Mouse (Mus musculus) retina, embryonic 14.5 days (tissue): Measurements from ENCODE around the gene Spata21.

Experiments
- DNase-seq: peaks from one replicate; pipeline ENCODE4 v3.0.0-alpha.2; 2015; ENCODE audit warnings: low spot score

Gene Spata21

DNA sequence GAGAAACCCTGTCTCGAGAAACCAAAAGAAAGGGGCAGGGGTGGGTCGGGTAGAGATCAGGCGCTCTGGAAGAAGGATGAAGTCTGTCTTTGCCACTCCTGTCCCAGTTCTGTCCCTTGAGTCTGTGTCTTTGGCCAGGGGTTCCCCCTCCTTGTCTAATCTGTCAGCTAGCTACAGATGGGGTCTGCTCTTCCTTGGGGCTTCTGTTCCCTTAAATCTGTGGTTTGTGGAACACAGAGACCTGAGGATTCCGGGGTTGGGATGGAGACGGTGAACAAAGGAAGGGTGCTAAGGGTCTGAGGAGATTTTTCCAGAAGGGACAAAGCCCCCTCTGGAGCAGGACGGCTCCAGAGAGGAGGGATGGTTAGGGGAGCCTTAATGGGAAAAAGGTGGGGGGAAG lies at the start of gene Spata21:
Spata21 (plus strand) TSS at position 301 of the 400 bp plus-strand sequence.
- DNase-seq: no peak

- no peak for DNase-seq
These were observed 47.0 kb upstream of the Spata21 start for GRCm38 (mm10) chr4:141041117-141041516.

GRCm38 (mm10) chr4:141044816-141045215 lies 43.3 kb upstream of the Spata21 start:
- peak; percentile 88 for DNase-seq

DNA sequence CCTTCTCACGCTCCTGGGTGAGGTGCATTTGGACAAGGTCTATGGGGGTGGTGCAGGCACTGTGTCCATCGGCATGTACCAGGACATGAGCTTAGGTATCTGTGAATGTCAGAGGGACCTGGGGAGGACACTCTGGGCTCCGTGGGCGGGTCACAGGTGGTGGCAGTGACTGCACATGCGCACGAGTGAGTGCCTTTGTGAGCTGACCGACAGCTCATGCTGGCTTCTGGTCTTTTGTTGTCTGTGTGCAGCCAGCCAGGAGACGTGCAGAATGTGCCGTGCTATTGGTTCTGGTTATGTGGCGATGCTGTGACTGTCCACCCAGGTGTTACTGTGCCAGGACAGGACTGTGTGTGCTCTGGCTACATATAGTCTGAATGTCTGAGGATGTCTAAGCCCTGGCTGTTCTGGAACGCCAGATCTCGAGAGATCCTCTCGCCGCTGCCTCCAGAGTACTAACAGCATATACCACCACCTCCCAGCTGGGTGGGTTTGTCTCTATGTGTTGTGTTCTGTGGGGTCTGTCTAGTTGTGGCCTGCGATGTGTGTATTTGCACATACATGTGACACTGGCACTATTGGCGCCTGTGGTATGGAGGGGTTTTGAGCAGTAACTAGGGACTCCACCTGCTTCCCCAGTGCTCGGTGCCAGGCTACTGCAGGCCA lies 39.2 kb upstream of the Spata21 start:
- peak; percentile 63 for DNase-seq

DNA sequence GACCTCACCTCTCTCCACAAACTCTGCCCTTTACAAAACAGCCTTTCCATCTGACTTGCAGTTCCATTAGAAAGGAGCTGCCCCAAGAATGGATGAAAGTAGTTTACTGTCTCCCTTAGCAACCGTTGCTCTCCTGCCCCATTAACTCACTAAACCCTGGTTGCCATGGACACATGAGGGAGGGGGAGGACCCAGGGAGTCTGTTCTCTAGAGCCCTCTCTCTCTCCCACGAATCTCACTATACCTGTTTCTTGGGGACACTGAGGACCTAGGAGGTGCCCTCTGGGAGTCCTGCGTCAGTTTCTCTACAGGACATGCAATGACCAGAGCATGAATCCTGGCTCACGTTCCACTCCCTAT lies 38.7 kb upstream of the Spata21 start:
- DNase-seq: peak; percentile 76

DNA sequence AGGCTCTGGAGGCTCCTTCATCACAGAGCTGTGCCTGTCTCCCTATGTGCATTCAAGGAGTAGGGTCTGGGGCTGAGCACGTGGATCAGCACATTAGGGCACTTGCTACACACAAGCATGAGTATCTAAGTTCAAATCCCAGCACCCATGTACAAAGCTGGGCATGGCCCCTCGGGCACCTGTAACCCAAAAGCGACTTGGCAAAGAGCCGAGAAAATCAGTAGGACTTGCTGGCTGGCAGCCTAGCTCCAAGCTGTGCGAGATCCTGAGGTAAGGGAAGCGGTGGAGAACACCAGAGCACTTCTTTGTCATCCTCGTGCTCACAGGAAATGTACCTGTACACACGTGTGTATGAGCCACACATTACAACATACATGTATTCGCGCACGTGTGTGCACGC lies 35.7 kb upstream of the Spata21 start:
- DNase-seq: no peak

DNA sequence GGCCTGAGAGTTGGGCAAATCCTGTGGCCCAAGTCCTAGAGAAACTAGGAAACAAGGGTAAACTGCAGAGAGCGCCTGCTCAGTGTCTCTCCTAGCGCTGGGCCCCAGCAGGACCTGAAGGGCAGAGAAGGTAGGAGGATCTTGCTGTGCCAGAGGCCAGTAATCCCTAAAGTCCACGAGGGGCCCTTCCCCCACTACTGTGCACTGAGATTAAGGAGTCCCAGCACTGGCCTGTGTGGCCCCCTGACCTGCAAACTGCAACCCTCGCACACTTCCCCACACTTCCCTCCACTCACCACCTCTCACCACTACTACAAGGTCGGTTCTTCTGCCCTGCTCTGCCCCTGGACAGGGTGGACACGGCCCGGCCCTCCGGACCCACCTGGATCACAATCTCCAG lies 35.0 kb upstream of the Spata21 start:
- no peak for DNase-seq

DNA sequence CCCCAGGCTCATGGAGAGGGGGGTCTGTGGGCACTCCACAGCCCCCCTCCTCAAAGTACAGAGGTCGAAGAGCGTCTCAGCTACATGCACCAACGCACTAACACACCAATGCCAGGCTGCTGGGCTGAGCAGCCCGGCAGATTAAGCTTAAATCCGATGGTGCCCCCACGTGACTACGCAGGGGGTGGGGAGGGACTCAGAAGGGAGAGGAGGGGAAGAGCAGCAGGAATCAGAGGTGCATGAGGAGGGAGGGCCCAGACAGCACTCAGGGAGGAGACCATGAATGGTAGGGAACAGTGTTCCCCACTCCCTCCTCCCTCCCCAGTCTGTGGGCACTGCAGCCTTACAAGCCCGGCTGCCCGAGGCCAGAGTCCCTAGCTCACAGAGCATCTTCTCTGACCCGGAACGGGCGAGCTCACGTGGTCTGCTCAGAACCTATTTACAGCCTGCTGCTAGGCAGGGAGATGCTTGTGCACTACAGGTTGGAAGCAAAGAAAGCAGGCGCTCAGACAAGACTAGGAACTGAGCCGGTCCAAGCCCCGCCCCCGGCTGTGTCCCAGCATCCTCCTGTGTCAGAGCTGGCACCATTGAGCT lies 34.5 kb upstream of the Spata21 start:
- peak; percentile 70 for DNase-seq

GRCm38 (mm10) chr4:141056970-141057369 lies 31.2 kb upstream of the Spata21 start:
- DNase-seq: no peak

DNA sequence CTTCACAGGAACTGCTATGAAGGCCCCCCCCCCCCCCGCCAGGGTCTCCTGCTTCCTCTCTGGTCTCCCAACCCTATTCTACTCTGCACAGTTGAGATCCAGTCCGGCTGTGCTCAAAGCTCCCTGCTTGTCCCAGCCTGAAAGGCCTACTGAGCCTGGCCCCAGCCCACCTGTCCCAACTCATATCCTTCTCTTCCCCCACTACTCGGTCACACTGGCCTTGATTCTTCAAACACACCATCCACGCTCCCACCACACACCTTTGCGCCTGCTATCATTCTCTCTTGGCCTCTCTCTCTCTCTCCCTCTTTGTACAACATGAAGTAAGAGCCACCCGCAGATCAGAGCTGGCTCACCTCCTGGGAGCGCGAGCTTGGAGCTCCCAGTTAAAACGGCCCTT lies 29.3 kb upstream of the Spata21 start:
- no peak for DNase-seq

GRCm38 (mm10) chr4:141059616-141060425 lies 28.3 kb upstream of the Spata21 start:
- peak; percentile 16 for DNase-seq

DNA sequence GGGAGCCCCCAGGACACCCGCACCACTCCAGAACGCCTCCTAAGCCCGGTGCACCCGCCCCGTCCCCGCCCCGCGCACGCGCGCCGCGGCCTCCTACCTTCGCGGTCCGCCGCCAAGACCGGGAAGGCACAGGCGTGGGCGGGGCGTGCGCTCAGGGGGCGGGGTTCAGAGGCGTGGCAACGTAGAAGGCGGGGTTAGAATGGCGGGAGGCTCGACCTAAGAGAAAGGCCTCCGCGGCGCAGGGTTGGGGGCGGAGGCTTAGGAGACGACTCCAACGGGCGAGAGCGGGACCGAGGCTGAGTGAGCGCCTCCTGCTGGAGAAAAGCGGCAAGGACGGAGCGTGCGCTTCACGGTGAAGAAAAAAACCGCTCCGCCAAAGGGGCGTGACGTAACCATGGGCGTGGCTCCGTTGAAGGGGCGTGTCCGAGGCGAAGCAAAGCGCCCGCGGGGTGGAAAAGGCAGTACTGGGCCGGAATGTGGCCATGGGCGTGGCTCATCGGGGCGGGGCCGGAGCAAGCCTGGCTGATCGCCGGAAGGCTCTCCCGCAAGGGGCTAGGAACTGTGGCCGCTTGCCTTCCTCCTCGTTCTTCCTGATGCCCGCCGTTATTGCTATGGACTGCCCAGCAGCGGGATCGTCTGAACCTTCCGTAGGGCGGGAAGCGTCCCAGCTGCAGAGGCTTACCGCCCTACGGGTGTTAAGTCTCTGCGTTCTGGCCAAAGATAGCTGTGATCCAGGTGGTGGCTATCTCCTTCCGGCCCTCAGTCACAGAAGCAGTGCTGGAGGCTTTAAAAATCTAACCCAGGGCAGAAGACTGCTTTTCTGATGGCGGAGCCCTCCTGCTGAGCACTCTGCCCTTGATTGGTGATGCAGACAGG lies 27.5 kb upstream of the Spata21 start, which contains the start of gene Crocc:
Crocc (minus strand) TSS at position 125 of the 876 bp plus-strand sequence.
- peak; percentile 100 for DNase-seq

DNA sequence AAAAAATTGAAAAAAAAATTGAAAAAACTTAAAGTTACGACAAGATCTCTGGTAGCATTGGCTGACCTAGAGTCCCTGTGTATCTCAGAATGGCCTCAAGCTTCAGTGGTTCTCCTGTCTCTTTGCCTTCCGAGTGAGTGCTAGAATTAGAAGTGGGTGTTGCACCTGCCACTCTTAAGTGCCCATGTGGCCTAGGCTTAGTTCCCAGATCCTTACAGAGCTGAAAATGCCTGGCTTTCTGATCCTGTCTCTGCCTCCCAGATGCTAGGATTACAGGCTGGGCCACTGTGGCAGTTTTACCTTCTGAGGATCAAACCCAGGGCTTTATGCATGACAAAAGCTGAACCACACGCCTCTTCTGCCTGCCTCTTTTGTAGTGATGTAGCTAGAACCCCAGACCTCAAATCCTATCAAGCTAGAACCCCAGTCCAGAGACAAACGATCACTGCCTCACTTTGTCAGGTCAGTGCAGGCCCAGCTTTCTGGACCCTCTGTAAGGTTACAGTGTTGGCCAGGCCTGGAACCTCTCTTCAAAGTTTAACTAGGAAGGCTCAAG lies 24.0 kb upstream of the Spata21 start:
- DNase-seq: no peak

GRCm38 (mm10) chr4:141065123-141065522 lies 23.0 kb upstream of the Spata21 start:
- DNase-seq: peak; percentile 95

- no peak for DNase-seq
These were observed 21.2 kb upstream of the Spata21 start for GRCm38 (mm10) chr4:141066709-141067515.

DNA sequence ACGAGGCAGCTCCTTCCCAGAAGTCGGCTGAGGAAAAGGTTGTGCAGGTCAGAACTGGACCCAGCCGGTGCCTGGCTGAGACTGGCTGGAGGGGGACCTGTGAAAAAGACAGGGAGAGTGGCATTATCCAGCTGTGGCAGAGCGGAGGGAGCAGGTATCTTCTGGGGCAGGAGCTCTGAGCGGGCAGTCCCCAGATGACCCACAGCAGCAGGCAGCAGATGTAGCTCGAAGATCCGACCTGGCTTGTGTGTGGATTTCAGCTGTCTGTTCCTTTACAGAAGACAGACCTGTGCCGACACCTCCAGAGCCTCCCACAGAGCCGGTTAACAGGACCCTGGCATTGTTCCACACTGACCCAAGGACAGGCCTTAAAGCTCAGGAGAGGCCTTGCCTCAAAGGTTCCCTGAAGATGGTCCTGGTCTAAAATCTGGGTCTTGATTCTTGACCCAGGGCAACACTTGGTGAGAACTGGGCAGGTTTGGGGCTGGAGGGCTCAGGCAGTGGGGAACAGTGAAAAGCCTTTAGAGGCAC lies 20.6 kb upstream of the Spata21 start:
- no peak for DNase-seq

DNA sequence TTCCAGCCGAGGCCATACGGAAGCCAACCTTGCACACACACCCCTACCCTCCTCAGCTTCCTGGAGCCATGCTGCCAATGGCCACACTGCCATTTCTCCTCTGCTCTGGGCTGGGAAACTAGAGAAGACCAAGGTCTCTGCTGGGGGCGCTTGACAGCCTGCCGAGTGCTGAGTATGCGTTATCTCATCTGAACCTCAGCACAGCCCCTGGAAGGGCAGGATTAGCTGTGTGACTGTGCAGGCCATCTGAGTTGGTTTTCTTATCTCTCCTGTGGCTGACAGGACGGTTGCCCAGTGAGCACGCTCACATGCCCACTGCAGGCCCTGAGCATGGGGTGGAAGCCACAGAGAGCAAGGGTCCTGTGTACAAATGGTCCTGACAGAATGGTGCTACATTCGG lies 19.5 kb upstream of the Spata21 start:
- no peak for DNase-seq

GRCm38 (mm10) chr4:141069731-141070130 lies 18.4 kb upstream of the Spata21 start:
- DNase-seq: no peak

GRCm38 (mm10) chr4:141072502-141072901 lies 15.6 kb upstream of the Spata21 start:
- no peak for DNase-seq

DNA sequence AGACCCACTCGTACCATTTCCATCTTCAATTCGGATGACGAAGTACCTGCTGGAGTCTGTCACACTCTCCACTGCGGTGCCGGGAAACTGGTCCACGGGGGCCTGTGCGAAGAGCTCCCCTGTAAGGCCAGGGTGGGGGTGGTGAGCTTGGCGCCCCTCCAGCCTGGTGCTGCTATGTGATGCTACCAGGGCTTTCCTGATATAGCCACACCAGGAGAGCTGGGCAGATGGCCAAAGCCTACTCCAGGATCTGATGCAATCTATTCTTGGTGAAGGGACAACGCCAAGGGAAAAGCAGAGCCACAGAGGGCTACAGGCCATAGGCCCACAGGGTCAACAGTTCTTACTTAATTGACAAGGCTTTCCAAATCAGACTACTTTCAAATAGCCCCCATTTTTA lies 14.5 kb upstream of the Spata21 start:
- no peak for DNase-seq

GRCm38 (mm10) chr4:141074109-141074508 lies 14.0 kb upstream of the Spata21 start:
- DNase-seq: no peak
